Mouse (Mus musculus) E14TG2a.4 (cell line): ENCODE results near the gene Megf9.

Experiments used
- CTCF ChIP-seq: conservative IDR thresholded peaks from 2 replicates; pipeline ENCODE4 v1.5.1; 2014; ENCODE audit warnings: low read length
- NANOG ChIP-seq: IDR thresholded peaks from 2 replicates; pipeline ENCODE4 v1.6.1; 2014; ENCODE audit warnings: borderline replicate concordance, low read length, mixed read lengths
- POU5F1 ChIP-seq: IDR thresholded peaks from 2 replicates; pipeline ENCODE4 v1.6.1; 2014; ENCODE audit warnings: low read length, borderline replicate concordance

GRCm38 (mm10) chr4:70489792-70490191 is 45.0 kb downstream of the Megf9 start:
- TF ChIP-seq CTCF (no peak), NANOG (no peak), POU5F1 (no peak)
